Mouse (Mus musculus): ENCODE data around the gene Dnm1.
"Not testable (repeated sequence)": the region's sequence is repeated elsewhere in the genome, so short reads cannot be mapped to it uniquely, and the experiment has no call there.

DNA sequence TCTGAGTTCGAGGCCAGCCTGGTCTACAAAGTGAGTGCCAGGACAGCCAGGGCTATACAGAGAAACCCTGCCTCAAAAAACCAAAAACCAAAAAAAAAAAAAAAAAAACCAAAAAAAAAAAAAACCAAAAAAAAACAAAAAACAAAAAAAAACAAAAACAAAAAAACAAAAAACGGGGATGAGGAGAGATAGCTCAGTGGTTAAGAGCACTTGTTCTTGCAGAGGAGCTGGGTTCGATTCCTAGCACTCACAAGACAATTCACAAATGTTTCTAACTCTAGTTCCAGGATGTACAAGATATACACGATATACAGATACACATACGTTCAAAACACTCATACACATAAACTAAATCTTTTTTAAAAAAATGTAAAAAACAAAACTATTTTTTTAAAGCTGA, 9.1 kb upstream of the Dnm1 start:
- TF ChIP-seq CTCF (IDR thresholded peaks at IDR 0.05; ENCODE audit: borderline replicate concordance, control insufficient read depth, extremely low read depth, insufficient read depth, low read length, poor library complexity); POLR2A (IDR thresholded peaks at IDR 0.05; ENCODE audit: control insufficient read depth, extremely low read depth, insufficient read depth, low read length, poor library complexity): not testable (repeated sequence)

All from thymus, adult 2 months (tissue).